Mouse (Mus musculus) heart, adult 2 months (tissue): ENCODE data around the gene Gpha2.

Experiments
- CTCF ChIP-seq: fragments of 200-600 bp; IDR thresholded peaks from 2 replicates; pipeline ENCODE4 v1.8.1; 2022; ENCODE audit warnings: antibody characterized with exemption, mild to moderate bottlenecking, moderate library complexity
- EP300 ChIP-seq: fragments of 200-500 bp; IDR thresholded peaks from 2 replicates; pipeline ENCODE4 v1.6.1; 2011; ENCODE audit warnings: low read depth, low read length, control low read depth; ENCODE audit not compliant: insufficient read depth

DNA sequence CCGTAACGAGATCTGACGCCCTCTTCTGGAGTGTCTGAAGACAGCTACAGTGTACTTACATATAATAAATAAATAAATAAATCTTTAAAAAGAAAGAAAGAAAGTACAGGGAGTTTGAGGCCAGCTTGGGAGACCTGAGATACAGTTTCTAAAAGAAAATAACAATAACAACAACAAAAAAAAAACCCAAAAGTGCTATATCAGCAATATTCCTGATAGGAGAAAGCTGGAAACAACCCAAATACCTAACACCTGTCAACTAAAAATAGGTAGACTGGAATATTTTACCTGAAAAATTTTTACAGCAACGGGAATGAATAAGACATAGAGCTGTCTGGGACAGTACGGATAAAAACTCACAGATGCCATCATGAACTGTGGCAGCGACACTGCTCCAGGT is 47.4 kb upstream of the Gpha2 start:
- no peak for TF ChIP-seq CTCF
- no peak for TF ChIP-seq EP300
